Mouse (Mus musculus) embryonic fibroblast, embryonic 13.5 days (primary cell): ENCODE measurements at regions not wholly inside any gene's neighbourhood (a gene's known extent, or its start where the extent isn't known, plus 50 kb on each side); places are given as distances from the start of the nearest gene placed in this dataset.

Experiments used
- CTCF ChIP-seq: IDR thresholded peaks from 2 replicates; pipeline ENCODE4 v1.5.1; 2011; ENCODE audit warnings: mild to moderate bottlenecking, control low read depth, low read length, moderate library complexity, borderline replicate concordance; ENCODE audit not compliant: insufficient read depth
- POLR2A ChIP-seq: IDR thresholded peaks from 2 replicates; pipeline ENCODE4 v1.6.1; 2011; ENCODE audit warnings: low read depth, mild to moderate bottlenecking, control low read depth, low read length, moderate library complexity

DNA sequence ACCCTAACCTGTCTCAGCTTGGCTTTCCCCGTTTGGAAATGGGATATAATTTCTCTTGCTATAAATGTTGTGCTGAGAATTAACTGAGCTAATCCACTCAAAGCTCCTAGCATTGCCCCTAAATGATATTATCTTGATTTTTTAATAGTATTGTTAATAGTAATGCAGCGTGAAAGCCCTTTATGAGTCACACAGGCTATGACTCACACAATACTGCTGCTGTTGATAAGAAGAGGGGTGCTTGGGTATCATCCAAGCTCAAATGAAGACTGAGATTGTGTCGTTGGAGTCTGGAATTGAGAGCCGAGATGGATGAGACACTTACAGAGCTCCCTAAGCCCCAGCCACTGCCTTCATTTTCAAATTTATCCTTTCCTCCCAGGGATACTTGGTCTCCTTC, 235.2 kb upstream of the Tbc1d5 start:
- TF ChIP-seq CTCF: no peak
- no peak for TF ChIP-seq POLR2A
